Mouse (Mus musculus): Measurements from ENCODE around the gene Gm21834. TPM values are rescaled to one million over a fixed set of nuclear protein-coding genes. Genes with fewer than 3 reads are reported as not detected.

Gm21834 gene
- not detected for polyA plus RNA-seq (2014; fragmentation: Illumina TruSeq; extraction: RNeasy Lipid Tissue Mini Kit (QIAGEN cat#74804); ENCODE audit: low read depth, low replicate concordance)

GRCm38 (mm10) chr17:57742119-57742518 is at the start of gene Gm21834:
Gm21834 (minus strand) TSS chr17:57742219.

DNA sequence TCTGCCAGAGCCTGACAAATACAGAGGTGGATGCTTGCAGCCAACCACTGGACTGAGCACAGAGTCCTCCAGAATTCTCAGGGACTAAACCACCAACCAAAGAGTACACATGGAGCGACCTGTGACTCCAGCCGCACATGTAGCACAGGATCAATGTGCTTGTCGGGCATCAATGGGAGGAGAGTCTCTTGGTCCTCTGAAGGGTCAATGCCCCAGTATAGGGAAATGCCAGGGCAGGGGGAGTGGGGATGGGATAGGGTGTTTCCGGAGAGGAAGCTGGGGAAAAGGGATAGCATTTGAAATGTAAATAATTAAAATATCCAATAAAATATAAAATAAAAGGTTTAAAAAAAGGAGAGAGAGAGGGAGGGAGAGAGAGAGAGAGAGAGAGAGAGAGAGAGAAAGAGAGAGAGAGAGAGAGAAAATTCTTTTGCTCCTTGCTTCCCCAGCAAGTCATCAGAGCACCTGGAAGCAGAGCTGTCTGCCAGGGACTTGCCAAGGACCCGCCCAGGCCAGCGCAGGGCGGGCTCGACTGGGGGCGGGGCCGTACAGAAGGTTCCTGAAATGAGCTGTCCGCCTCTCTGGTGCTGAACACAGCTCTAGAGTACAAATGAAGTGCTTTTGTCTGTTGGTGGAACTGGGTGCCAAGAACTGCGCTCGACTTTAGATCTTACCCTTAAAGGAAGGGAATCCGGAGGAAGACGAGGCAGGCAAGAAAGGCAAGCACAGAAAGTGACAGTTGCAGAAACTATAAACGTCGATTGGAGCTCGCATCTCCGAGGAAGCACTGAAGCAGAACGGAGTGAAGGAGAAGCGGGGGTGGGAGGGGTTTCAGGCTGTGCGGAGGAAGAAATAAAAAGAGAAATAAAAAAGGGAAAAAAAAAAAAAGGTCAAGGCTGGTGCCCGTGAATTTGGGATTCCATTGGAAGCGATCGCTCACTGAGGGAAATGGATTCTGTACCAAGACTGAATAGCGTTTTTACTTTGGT is 26.9 kb upstream of the Gm21834 start, which contains the start of gene Cntnap5c:
Gene Cntnap5c, plus strand, starts transcription at position 949 of the 989 bp plus-strand sequence.

Other genes starting within 250 kb of the Gm21834 start
- not detected for gene Vmn2r120, start 196.7 kb downstream of the Gm21834 start, polyA plus RNA-seq (2014; fragmentation: Illumina TruSeq; extraction: RNeasy Lipid Tissue Mini Kit (QIAGEN cat#74804); ENCODE audit: low read depth, low replicate concordance)
- gene Cntnap5c, start 27.4 kb upstream of the Gm21834 start, polyA plus RNA-seq (2014; fragmentation: Illumina TruSeq; extraction: RNeasy Lipid Tissue Mini Kit (QIAGEN cat#74804); ENCODE audit: low read depth, low replicate concordance), result 1.8 TPM

Measured in testis, adult 10 weeks (tissue).